Mouse (Mus musculus): ENCODE measurements around the gene Asl. TPM values are rescaled to one million over a fixed set of nuclear protein-coding genes. Genes with fewer than 3 reads are reported as not detected.

The Asl gene
- total RNA-seq, 2 experiments from 2014 or later: 18.2 to 27.3 TPM

DNA sequence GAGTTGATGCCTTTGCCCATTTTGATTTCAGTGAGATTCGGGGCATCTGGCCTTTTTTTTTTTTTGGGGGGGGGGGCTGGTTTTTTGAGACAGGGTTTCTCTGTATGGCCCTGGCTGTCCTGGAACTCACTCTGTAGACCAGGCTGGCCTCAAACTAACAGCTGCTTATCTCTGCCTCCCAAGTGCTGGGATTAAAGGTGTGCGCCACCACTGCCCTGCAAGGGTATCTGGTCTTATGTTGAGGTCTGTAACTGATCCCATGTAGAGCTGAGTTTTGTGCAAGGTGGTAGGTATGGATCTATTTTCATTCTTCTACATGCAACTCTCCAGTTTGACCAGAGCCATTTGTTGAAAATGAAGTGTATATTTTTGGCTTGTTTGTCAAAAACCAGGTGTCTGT, 27.3 kb upstream of the Asl start:
- Histone ChIP-seq H3K27ac (no peak overlapping the region), H3K4me3 (no peak overlapping the region)
- TF ChIP-seq CTCF (conservative IDR thresholded peaks at IDR 0.05): no peak
- no peak for DNase-seq (ENCODE audit: low spot score in 2 of 2)

DNA sequence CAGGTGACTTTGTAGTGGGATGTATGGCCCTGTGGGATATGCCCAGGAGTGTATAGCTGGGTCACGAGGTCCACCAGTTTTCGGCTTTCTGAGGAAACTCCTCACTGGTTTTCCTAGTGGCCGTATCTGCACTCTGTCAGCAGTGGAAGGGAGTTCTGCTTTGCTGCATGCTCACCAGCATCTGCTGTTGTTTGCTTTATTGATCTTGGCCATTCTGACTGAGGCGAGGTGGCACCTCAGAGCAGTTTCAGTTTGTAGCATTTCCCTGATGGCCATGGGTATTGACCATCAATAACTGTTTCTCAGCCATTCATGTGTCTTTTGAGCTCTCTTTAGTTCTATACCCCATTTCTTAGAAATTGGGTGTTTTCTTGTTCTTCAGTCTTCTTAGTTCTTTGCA, 26.6 kb upstream of the Asl start:
- Histone ChIP-seq H3K27ac (no peak overlapping the region), H3K4me3 (no peak overlapping the region)
- DNase-seq (ENCODE audit: low spot score in 2 of 2): no peak
- TF ChIP-seq CTCF (conservative IDR thresholded peaks at IDR 0.05): no peak

DNA sequence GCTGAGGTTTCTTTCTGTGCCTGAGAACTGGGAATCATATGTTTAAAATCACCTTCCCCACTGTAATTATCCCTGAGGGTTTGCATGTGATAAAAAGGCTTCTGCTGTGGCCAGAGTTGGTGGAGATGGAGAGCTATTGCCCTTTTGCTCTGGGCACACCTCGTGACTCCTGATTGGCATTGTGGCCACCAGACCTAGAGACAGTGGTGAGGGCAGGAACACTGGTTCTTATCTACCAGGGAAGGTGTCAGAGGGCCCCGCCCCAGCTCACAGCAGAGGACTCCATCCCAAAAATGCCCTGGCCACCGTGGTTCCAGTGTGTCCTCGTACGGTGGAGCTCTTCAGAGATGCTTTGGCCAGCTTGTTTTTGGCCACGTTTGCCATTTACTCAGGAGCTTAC, 23.9 kb upstream of the Asl start:
- no peak for DNase-seq (ENCODE audit: low spot score in 2 of 2)
- Histone ChIP-seq H3K27ac (no peak overlapping the region), H3K4me3 (no peak overlapping the region)
- TF ChIP-seq CTCF (conservative IDR thresholded peaks at IDR 0.05): no peak

DNA sequence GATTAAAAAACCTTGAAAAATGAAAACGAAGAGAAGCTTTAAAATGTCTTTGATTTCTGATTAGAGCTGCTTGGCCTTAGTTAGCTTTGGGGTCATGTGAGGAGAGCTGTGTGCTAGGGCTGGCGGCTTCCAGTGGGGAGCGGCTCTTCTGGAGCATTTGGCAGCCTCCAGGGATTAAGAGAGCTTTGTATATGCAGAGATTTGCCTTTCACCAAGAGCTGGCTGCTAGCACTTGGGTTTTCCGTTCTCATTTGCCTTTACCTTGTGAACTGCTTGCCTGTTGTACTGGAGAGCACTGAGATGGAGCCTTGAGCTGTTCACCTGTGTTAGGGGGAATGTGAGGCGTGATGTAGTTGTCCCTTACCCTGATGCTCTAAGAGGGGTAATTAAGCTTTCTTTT, 23.5 kb upstream of the Asl start:
- no peak for TF ChIP-seq CTCF (conservative IDR thresholded peaks at IDR 0.05)
- H3K4me3 ChIP-seq: no peak overlapping the region
- no peak for DNase-seq (ENCODE audit: low spot score in 2 of 2)
- no peak overlapping the region for H3K27ac ChIP-seq

DNA sequence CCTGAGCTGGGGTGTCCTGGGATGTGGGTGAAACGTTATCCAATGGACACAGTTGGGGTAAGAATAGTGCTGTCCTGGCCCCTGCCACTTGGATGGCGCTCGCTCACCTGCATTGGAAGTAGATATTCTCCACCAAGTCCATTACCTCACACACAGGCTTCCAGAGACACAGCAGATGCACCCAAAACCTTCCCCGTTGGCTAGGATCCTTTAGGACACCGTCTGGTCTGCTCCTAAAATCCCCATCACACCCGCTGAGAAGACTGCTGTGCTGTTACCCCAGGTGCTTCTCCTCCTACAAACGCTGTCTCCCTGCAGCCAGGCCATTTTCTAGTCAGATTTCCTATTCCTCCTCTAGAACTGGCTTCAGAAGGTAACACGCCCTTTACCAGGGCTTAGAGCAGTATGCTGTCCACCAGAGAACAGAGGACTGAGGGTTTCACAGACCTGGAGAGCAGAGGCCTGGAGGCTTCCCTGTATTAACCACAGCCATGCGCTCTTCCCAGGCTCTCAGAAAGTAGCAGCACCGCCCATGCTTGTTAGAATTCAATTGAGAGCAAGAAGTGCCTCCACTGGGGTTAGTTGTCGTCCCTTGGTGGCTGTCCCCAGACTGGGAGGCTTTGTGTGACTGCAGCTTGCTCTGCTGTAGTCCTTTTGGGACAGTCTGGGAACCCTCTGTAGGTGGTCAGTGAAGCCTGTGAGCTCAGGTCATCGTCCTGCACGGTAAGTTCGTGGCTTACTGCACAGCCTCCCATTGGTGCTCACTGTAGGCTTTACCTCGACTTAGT, 22.2 kb upstream of the Asl start:
- TF ChIP-seq CTCF (conservative IDR thresholded peaks at IDR 0.05): no peak
- DNase-seq (ENCODE audit: low spot score in 2 of 2): no peak
- H3K27ac ChIP-seq: no peak overlapping the region
- H3K4me3 ChIP-seq: no peak overlapping the region

DNA sequence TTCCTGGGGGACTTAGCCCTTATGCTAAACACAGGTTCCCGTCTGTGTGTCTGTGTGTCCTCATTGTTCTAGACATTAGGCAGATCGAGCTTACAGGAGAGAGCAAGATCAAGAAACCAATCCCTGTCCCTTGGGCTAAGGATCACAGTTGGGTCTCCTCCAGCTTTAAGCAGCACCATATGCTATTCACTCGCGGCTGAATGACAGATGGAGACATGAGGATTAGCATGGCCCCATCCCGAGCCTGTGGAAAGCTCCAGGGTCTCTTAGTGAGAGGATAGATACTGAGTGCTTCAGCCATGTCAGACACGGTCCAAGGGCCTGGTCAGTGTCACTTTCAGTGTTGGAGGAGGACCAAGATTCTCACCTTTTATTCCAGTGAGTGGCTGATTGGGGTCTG, 21.4 kb upstream of the Asl start:
- TF ChIP-seq CTCF (conservative IDR thresholded peaks at IDR 0.05): no peak
- no peak for DNase-seq (ENCODE audit: low spot score in 2 of 2)
- Histone ChIP-seq H3K27ac (no peak overlapping the region), H3K4me3 (no peak overlapping the region)

DNA sequence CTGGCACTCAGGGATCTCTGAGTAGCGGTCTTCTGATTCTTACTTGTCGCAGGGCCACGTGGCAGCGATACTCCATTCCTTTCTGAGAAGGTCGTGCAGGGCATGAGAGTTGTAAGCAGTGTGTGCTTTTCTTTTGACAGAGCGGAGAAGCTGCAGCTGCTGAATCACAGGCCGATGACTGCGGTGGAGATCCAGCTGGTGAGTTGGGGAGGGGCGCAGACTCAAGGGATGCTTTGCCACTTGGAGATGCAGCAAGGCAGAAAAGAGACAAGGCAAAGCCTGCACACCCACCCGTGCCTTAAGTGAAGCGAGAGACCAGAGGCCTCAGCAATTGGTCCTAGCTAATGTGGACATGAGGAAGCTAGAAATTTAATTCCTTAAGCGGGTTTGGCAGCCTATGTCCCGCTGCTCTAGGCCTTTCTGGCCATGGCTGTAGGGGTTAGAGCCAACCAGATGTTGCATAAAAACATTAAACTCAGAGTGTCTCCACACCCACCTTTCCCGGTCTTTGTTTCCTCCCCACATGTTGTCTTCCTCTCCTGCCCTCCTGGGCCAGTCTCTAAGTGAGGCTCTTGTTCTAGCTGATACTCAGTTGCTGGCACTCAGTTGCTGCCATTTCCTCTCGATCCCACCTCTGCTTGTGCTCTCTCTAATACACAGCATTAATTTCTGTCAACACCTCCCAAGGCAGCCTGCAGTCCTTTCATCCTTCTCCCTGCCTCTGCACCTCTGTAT, 19.9 kb upstream of the Asl start:
- H3K4me3 ChIP-seq: no peak overlapping the region
- TF ChIP-seq CTCF (conservative IDR thresholded peaks at IDR 0.05): no peak
- peak overlapping the region; percentile 8; the same call in 1 of the 2 replicates for H3K27ac ChIP-seq
- DNase-seq (ENCODE audit: low spot score in 2 of 2): no peak

DNA sequence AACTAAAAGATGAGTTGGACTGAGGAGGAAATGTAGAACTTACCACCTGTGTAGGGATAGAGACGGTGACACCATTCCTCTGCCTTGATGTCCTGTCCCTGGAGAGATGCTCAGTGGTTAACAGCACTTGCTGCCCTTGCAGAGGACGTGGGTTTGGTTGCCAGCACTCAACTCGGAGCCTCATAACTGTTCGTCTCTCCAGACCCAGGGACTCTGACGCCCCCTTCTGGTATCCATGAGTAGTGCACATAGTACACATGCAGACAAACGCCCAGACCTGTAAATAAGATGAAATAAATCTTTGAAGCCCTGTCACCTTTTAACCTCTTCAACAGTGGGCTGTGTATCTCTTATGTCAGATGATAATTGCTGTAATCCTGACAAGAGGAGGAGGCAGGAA, 18.0 kb upstream of the Asl start:
- no peak for DNase-seq (ENCODE audit: low spot score in 2 of 2)
- Histone ChIP-seq H3K4me3 (no peak overlapping the region), H3K27ac (no peak overlapping the region)
- TF ChIP-seq CTCF (conservative IDR thresholded peaks at IDR 0.05): peak; percentile 57

DNA sequence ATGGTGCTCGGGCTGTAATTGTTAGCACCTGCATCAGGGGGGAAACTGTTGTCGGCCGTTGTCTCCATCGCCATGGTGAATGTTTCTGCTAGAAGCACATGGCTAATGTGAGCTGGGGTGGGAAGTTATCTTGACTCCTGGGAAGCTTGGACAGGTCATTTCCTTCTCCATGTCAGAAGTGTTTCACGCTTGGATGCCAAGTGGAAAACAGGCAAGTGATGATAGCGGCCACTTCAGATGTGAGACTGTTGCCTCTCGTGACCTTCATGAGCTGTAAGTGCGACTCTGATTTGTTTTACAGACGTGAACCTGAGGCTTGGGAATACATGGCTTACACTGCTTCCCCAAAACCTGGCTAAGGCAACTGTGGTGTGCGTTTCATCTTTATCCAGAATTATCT, 17.5 kb upstream of the Asl start:
- TF ChIP-seq CTCF (conservative IDR thresholded peaks at IDR 0.05): no peak
- H3K27ac ChIP-seq: no peak overlapping the region
- no peak overlapping the region for H3K4me3 ChIP-seq
- no peak for DNase-seq (ENCODE audit: low spot score in 2 of 2)

DNA sequence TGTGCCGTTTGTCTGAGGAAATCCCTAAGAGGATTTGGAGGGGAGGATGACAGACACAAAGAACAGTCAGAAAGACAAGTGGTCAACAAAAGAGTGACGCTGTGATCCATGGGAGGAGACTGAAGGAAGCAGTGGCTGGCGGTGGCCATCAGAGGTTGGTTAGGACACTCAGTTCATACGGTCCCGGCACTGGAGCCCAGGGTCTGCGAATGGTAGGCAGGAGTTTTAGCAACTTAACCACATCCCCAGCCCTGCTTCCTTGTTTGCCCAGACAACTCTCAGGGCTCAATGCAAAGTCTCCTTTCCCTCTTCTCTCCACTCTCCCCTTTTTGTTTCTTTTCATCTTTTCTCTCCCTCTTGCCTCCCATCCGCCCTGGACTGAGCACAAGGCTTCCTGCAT, 17.1 kb upstream of the Asl start:
- TF ChIP-seq CTCF (conservative IDR thresholded peaks at IDR 0.05): no peak
- no peak for DNase-seq (ENCODE audit: low spot score in 2 of 2)
- Histone ChIP-seq H3K4me3 (no peak overlapping the region), H3K27ac (no peak overlapping the region)

DNA sequence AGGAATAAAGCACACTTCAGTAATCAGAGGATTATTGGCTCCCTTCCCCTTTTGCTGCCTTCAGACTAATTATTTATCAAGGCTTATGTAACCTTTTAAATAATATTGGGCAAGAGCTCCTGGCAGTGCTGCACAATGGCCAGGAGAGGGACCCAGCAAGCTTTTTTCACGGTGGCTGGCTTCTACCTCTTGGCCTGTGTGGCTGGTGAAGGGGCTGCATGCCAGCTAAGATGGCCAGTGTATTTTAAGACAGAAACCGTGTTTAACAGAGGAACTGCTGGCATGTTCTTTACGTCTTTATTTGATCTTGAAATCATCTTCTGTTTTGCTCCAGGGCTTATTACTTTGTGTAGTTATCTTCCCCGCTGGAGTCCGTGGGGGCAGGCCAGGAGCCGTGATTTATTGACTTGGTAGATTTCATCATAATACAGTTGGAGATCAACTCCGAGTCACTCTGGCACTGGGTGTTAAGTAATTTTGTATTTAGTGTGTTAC, 15.2 kb upstream of the Asl start:
- Histone ChIP-seq H3K27ac (peak overlapping the region; percentile 85), H3K4me3 (no peak overlapping the region)
- TF ChIP-seq CTCF (conservative IDR thresholded peaks at IDR 0.05): peak; percentile 91
- peak; percentile 64 to 71 for DNase-seq (ENCODE audit: low spot score in 2 of 2)

DNA sequence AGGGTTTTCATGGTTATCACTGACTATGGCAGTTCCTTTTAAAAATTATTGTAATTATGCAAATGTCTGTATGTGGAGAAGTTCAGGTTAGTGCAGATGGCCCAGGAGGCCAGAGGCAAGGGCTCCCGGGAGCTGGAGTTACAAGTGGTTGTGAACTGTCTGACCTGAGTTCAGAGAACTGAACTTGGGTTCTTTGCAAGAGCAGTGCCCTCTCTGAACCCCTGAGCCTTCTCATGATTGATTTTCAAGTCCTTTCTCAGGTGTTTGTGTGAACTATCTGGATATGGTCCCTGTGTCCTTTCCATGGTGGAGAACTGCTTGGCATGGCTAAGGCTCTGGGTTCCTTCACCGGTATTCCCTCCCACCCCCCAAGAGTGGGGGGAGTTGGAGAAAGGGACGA, 14.7 kb upstream of the Asl start:
- Histone ChIP-seq H3K4me3 (no peak overlapping the region), H3K27ac (peak overlapping the region; percentile 85)
- TF ChIP-seq CTCF (conservative IDR thresholded peaks at IDR 0.05): no peak
- no peak for DNase-seq (ENCODE audit: low spot score in 2 of 2)

DNA sequence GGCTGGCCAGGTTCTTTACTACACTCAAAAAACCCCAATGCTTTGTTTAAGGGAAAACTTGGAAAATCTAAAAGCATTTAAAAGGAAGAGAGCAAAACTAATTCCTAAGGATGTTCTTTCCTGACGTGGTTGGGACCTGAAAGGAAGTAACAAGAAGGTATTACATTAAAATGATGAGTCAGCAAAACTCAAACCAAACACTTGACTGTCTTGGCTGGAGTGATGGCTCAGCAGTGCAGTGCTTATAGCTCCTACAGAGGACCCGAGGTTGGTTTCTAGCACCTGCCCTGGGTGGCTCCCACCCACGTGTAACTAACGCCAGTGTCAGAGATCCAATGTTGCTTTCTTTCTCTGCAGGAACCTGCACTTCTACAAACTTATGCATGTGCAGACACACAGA, 12.2 kb upstream of the Asl start:
- DNase-seq (ENCODE audit: low spot score in 2 of 2): no peak
- Histone ChIP-seq H3K4me3 (no peak overlapping the region), H3K27ac (no peak overlapping the region)
- TF ChIP-seq CTCF (conservative IDR thresholded peaks at IDR 0.05): no peak

DNA sequence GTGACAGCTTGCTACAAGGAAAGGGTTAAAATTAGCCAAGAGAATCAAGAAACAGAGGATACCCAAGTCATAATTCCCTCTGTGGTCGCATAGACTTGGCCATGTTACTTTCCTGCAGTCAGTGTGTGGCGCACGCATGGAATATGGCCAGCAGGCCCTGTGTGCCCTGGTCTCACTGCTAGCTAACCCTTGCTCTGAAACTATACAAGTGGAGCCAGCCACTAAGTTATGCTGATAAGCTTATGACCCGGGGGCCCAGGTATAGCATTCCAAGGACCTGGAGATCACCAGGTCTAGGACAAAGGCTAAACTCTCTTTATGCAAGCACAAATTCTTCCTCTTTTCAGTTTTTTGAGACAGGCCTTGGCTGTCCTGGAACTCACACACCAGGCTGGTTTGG, 11.8 kb upstream of the Asl start:
- Histone ChIP-seq H3K4me3 (no peak overlapping the region), H3K27ac (no peak overlapping the region)
- no peak for TF ChIP-seq CTCF (conservative IDR thresholded peaks at IDR 0.05)
- DNase-seq (ENCODE audit: low spot score in 2 of 2): no peak

Measured in layer of hippocampus, adult 2 months (tissue).